Mouse (Mus musculus): ENCODE measurements around the gene Rpl19. TPM values are rescaled to one million over a fixed set of nuclear protein-coding genes. Genes with fewer than 3 reads are reported as not detected.

Rpl19 gene
- total RNA-seq, 2 experiments from 2014 or later: 524 to 620 TPM

- DNase-seq (ENCODE audit: low spot score in 2 of 2): peak; percentile 85 to 90
- intact Hi-C loops (cut with DNase I): loop anchor here (1.0 kb wide), 1 partner anchor 44 kb away; no protein-coding TSS in a partner anchor
These were observed 48.8 kb downstream of the Rpl19 start for GRCm38 (mm10) chr11:98075195-98075808.

- intact Hi-C loops (cut with DNase I): no loop called here
- no peak for DNase-seq (ENCODE audit: low spot score in 2 of 2)
These were observed 50.6 kb downstream of the Rpl19 start for GRCm38 (mm10) chr11:98077086-98077485.

Small RNAs within 50 kb of the gene (microRNA-seq; reads per million reads assigned to microRNA genes)
- not detected for gene Gm27597

Other genes starting within 250 kb of the Rpl19 start
- 100 to 1,000 TPM; 330 to 339 TPM for gene Rpl23, start 244.3 kb upstream of the Rpl19 start, total RNA-seq (2021)
- 100 to 1,000 TPM; 175 to 183 TPM for gene Lasp1, start 227.7 kb upstream of the Rpl19 start, total RNA-seq (2021)
- gene B230217C12Rik, start 185.9 kb upstream of the Rpl19 start, total RNA-seq (2021): 10 to 100 TPM; 79.9 to 81.0 TPM
- gene Fbxo47, start 142.6 kb upstream of the Rpl19 start, total RNA-seq (2021): 1 to 10 TPM; 1.9 to 3.7 TPM
- gene Plxdc1, start 40.3 kb upstream of the Rpl19 start, total RNA-seq (2021): 10 to 100 TPM; 26.3 to 39.3 TPM
- gene Arl5c, start 30.5 kb upstream of the Rpl19 start, total RNA-seq (2021): 1 to 10 TPM in 1 of 2 experiments, under 1 TPM in 1; 0.93 to 1.7 TPM
- 100 to 1,000 TPM; 149 to 163 TPM for gene Cacnb1, start 3.7 kb upstream of the Rpl19 start, total RNA-seq (2021)
- gene Stac2, start 26.8 kb downstream of the Rpl19 start, total RNA-seq (2021): 100 to 1,000 TPM in 1 of 2 experiments, 10 to 100 TPM in 1; 69.6 to 102 TPM
- gene Fbxl20, start 123.7 kb downstream of the Rpl19 start, total RNA-seq (2021): 10 to 100 TPM; 36.0 to 42.2 TPM
- 10 to 100 TPM; 50.4 to 59.8 TPM for gene Med1, start 166.6 kb downstream of the Rpl19 start, total RNA-seq (2021)
- 10 to 100 TPM; 34.4 to 44.4 TPM for gene Cdk12, start 176.3 kb downstream of the Rpl19 start, total RNA-seq (2021)

All from left cerebral cortex, postnatal 36 days (tissue).